Mouse (Mus musculus) 3134 (cell line): ENCODE measurements around the gene Gm49425.
"Not testable (repeated sequence)": the region's sequence is repeated elsewhere in the genome, so short reads cannot be mapped to it uniquely, and the experiment has no call there.

ENCODE experiments used
- DNase-seq: peaks from one replicate; pipeline ENCODE4 v3.0.0-alpha.2; 2011; ENCODE audit warnings: low spot score; ENCODE audit not compliant: insufficient read length; ENCODE audit errors: extremely low read depth

Gm49425 gene

DNA sequence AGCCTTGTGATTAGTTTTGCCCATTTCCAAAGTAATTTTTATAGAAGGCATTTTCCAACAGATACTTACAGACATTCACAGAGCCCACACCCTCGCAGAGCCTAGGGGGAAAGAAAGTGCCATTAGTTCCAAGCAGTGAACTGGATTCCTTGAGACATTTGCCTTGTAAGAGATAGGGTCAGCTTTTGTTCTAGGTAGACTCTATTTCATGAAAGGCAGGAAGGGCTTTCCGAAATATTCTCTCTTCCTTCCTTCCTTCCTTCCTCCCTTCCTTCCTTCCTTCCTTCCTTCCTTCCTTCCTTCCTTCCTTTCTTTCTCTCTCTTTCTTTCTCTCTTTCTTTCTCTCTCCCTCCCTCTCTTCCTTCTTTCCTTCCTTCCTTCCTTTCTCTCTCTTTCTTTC lies at the start of gene Gm49425:
Gene Gm49425, minus strand, starts transcription at position 101 of the 400 bp plus-strand sequence.
- not testable (repeated sequence) for DNase-seq

DNA sequence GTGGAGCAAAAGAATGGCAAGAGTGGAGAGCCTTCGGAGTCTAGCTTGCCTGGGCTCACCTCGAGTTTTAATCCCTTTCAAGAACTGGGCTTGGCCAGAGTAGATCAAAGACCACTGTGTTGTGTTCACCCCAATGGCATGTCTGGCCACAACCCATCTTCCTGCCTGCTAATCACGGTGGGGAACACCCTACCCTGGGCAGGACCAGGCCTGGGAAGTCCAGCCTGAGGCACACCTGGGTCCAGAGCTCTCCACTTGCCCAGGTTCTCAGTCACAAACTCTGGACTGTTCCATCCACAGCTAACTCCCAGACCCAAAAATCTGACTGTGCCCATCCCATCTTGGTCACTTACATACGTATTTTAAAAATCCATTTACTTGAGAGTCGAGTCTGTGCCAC lies 45.8 kb upstream of the Gm49425 start, which contains the start of gene Krt90:
Gene Krt90, minus strand, starts transcription at position 101 of the 400 bp plus-strand sequence.
- no peak for DNase-seq

DNA sequence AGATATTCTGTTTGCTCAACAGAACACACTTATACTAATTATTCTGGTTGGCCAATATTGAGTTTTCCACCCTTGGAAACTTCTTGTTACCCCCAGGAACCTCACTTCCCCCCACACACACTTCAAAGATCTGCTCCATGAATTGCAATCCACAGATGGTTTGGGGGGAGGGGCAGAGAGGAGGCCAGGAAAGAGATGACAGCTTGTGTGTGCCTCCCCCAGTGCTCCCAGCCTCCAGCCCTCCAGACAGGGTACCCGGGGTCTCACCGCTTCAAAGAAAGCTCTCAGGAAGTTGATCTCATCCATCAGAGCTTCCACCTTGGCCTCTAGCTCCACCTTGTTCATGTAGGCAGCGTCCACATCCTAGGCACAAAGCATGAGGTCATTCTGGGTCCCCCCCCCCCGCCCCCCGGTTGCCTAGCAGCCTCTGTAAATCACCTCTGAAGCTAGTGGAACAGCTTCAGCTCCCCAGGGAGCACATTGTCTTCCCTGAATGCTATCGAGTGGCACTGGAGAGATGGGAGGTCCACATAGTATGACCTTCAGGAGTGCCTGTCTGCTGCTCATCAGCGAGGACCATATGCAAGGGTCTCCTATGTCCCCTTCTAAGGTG lies 41.1 kb upstream of the Gm49425 start:
- no peak for DNase-seq

DNA sequence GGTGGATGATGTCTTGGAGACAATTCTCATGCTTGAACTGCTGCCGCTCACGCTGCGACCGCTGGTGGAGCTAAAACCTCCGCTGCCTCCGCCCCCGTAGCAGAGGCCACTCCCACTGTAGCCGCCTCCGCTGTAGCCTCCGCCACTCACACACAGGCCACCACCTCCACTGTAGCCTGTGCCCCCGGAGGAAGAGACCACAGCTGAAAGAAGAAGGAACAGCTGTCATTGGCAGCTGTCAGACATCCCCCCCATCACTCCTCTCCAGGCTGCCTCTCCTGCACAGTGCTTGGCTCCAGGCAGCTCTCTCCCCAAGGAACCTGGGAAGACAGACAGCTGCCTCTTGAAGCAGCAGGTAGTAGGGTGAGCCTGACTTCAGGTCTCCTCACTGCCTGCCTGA lies 36.1 kb upstream of the Gm49425 start:
- DNase-seq, result no peak

DNA sequence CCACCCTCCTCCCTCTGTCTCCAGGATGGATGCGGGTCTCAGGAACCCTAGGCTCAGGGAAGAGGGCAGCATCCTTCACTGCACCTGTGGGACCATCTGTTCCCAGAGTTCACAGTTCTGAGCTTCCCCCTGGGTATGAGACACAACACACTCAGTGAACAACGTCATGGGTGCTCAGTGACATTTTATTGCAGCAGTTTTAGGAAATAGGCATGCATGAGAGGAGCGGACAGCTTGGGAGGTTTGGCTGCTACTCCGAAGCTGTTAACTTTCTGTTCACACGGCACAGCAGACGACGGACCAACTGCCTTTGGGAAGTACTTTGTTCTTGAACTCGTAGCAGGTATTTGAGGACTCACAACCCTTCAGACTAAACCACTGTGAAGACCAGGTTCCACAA lies 35.1 kb upstream of the Gm49425 start:
- no peak for DNase-seq

DNA sequence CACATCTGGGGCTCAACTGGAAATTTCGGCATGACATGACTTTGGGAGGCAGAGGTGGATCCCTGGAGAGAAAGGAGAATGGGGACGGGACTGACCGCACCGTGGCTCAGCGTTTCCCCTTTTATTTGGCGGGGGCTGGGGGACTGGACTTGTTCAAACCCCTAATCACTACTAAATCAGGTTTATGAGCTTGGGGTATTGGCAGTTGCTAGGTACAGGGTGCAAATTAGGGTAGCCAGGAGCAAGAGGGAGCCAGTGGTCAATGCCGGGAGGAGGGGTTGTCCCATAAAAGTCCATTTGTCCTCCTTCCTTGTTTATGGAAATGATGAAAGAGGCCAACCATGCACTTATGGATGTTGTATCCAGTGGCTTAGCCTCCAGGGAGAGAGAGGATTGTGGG lies 33.5 kb upstream of the Gm49425 start, which contains the start of gene Krt82:
Gene Krt82, minus strand, starts transcription at position 101 of the 400 bp plus-strand sequence.
- no peak for DNase-seq

DNA sequence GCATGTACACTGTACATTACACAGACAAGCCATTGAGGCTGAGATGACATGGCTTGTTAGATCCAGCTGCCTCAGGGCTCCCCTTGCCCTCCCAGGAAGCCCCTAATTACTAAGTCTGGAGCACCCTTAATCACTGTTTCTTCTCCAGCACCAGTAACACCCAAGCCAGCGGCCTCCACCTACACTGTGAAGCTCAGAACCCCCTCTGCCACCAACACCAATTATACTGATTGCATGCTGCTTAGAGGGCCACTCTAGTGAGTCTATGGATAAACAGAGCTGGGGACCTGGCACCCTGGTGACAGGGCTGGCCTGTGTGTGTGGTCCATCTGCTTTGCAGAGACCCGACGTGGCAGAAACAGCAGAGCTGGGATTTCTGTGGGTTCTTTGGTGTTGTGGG lies 27.4 kb upstream of the Gm49425 start:
- DNase-seq, result no peak

DNA sequence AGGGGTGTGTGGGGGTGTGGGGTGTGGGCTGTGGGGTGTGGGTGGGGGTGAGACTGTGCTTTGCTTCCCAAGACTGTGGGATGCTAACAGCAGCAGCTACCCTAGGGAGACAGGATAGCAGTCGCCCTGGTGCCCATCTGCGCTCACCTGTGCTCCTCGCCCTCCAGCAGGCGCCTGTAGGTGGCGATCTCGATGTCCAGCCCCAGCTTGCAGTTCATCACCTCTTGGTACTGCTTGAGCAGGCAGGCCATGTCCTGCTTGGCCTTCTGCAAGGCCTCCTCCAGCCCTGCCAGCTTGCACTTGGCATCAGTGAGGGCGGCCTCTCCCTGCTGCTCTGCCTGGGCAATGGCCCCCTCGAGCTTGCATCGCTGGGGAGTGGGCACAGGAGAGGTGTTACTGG lies 25.5 kb upstream of the Gm49425 start:
- DNase-seq, result no peak

DNA sequence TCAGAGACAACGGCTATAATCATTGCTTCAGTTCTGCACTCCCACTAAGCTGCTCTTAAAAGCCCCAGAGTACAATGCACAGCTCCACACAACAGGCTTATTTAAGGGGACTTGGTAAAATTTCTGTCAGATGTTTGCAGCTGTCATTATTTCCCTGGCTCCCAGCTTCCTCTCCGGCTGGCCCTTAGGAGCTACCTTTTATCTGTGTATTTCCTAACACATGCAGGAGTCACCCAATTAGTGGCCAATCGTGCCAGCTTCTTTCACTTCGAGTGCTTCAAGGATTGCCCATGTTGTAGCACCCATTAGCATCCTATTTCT lies 21.5 kb upstream of the Gm49425 start:
- no peak for DNase-seq

DNA sequence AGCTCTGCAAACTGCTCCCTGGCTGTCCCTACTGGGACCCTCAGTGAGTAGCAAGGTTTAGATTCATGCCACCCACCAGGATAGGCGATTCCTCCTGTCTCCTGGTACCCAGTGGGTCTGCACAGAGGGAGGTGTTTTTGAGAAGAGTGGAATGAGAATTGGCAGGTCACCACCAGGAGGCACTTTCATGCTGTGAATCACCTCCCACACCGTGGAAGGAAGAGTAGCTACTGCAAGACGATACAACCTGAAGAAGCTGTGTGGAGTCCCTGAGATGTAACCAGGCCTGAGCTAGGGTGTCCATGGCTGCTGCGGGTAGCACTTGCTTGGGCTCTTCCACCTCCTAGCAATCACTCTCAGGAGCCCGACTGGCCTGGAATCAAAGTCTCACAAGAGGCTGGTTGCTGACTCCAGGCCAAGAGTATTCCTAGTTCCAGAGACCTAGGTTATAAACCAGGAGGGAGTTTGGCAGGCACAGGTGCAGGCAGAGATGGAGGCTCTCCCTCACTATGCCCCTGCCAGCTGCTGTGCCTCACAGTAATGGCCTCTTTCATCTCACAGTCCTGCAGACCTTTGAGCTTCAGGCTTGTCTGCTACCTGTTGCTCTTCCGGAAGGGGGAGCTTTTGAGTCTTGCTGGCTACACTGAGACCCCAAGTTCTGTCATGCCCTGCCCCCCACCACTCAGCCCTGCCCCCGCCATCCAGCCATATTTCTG lies 21.0 kb upstream of the Gm49425 start:
- DNase-seq, result no peak

DNA sequence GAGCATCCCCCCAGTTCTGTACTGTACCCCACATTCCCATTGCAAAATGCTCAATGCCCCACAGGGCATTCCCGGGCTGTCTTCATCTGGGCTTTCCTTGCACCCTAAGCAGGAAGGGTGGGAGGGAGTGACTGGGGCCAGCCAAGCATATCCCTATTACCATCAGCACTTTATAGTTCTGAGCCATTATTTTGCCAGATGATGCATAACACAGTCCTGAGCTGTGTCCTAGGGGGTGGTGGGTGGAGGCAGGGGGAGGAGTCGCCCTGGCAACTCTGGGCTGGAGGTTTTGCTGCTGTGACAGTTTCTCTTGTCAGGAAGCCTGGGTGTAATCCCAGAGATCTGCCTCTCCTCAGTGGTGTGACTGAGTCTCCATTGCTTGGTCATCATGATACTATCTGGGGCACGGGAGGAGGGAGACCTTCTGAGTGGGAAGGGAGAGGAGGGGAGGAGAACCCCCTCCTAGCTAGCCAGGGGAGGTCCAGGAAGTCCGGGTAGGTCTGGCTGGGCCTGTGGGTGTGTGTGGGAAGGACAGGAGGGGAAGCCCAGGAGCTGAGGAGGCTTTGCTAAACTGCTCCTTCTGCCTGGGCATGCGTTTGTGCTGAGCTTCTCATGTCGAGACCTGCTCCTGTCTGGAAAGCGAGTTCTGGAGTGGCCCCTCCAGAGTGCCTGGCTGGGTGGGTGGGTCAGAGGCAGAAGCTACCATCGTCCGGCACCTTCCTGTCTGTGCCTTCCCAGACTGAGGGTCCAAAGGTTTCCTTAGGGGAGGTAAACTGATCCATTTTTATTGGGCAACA lies 19.2 kb upstream of the Gm49425 start:
- no peak for DNase-seq

DNA sequence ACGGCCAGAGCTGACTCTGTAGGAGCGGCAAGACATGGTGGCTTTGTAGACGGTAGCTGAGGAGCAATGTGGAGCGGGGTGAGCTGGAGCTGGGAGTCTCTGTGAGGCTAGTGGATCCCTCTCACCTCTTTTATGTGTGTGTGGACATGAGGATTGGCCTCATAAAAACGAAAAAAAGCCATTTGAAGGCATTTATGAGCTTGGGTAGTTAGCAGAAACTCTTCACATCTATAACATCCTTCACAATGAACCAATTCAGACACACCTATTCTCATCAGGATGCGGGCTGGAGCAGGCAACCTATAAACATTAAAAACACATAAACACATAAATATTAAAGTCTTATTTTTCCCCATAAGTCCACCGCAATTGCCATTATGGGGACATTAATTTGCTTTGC lies 15.7 kb upstream of the Gm49425 start, which contains the start of gene Krt84:
Gene Krt84, minus strand, starts transcription at position 101 of the 400 bp plus-strand sequence.
- no peak for DNase-seq

DNA sequence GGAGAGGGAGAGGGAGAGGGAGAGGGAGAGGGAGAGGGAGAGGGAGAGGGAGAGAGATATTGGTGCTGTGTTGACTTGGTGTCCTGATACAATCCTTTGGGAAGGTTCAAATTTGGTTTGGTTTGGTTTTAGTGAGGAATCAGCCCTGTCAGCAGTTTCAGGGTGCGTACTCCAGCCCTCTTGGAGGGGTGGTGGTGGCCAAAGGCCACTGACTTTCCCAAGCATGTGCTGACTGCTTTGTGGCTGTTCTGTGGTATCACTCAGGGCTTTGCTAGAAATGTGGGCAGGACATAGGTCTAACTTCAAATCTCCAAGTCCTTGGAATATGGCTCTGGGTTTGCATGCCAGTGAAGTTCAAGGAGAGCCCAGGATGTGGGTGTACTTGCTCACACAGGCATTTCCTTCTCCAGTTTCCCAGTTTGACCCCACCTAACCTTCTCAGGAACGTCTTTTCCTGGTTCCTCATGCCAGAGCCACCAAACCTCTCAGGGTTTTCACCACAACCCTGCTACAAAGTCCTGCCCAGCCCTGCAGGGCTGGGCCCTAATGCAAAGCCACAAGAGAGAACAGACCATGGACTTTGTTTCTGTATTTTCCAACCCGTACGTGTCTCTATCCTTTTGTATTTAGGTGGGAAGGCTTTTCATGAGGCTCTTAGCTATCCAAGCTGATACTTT lies 5.6 kb upstream of the Gm49425 start:
- DNase-seq, result no peak

DNA sequence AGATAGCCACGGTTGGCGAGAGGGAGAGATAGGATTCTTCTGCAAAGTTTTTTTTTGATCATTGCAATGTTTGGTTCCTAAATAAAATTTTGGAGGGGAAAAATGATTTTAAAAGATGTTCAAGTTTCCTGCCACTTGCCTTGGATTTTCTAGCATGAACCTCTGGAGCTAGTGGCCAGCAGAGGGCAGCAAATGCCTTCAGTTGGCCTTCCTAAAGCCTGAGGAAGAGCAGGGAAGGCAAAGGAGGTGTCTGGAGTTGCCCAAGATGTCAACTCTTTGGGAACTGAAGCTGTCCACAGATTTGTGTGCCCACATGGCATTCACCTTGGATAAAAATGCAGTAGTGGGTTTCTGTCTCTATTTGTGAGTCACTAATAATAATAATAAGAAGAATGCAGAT lies 2.7 kb upstream of the Gm49425 start:
- DNase-seq, result no peak

DNA sequence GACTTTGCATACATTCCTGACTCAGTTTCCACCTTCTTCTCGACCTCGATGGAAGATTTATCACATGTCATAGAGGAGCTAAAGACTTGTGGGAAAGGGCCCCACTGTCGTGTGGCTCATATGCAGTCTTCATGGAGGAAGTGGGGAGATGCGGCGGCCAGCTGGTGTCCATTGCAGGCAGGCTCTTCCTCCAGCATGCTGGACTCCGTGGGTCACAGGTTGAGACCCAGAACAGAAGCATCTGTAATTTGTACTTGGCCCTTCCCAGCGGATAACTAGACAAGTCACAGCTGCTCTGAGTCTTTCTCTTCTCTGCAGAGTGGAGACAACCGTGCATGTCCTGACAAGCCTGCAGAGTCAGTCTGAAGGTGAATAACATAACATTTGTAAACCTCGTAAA lies 8.8 kb downstream of the Gm49425 start:
- DNase-seq, result no peak

DNA sequence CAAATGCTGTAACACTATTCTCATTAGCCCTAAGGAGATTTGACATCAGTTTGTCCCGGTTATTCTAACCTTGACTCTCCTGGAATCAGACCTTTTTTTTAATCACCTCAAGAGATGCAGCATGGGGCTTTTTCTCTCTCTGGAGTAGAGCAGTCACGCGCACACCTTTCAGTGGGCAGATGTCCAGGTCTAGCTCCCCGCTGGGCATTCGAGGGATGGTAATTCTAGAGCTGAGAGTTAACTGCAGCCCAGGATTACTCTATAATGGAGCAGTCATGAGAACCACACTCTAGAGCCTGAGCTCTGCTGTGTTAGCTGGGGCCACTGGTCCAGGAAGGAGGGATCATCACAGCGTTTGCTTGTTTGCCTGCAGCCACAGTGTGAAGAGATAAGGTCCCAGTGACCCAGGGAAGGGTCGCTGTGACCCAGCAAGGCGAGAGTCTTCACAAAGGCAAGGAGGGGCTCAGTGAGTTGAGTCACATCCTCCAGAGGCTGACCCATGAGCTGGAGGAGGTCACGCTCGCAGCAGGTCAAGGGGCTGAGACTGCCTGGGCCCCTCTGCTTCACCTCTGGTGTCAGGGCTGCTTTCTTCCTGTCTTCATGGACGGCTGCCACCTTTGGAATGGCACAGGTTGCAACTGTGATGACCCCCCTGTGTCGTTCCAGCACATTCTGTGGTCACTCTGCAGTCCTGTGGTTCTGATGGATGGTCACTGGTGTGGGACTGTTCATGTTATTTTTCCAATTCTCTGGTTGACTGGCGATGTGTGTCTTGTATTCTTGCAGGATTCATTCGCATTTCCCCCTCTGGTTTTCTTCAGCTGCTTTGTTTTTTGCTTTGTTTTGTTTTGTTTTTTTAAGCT lies 9.9 kb downstream of the Gm49425 start:
- DNase-seq, result no peak

DNA sequence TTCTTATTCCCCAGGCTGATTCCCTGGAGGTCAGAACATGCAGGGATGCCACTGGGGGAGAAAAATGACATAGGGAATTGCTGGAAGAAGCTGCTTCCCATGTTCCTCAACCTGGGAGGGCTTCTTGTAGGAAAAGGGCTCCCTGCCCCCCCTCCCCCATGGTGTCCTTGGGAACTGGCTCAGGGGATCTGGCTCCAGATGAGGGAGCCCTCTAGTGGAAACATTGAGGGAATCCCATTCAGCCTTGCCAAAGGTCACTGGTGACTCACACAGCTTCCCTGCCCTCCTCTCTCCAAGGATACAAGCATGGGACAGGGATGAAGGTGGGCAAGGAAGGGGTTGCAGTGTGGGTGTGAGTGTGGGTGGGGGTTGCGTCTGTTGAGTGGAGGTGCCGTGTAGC lies 19.9 kb downstream of the Gm49425 start:
- peak; percentile 62 for DNase-seq

DNA sequence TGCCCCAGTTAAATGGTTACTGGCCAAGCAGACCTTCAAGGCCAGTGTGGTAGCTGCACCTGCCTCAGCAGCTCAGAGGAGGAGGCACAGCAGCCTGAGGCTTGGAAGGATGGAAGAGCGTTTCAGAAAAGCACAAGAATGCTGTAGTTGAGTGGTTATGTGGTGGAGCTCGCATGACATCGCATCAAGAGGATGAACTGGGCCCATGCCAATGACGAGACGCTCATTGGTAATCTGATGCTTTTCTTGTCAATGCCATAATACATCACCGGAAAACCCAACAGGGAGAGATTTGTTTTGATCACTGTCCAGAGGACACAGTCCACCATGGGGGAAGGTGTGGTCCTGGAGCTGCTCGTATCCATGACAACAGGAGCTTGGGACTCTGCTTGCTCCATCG lies 21.8 kb downstream of the Gm49425 start:
- DNase-seq, result no peak

DNA sequence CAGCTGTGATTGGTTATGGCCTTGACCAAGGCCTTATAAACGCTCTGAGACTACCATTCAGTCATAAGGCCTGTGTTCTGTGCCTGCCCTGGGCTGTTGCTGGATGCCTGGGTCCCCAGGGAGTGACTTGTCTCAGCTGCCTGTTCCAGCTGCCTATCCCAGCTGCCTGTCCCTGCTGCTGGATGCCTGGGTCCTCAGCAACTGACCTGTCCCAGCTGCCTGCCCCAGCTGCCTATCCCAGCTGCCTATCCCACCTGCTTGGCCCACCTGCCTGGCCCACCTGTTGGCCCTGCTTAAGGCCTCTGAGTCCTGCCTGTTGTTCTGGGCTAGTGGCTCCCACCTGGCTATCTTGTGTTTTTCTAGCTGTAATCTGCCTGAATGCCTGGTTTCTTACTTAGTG lies 22.9 kb downstream of the Gm49425 start:
- peak; percentile 23 for DNase-seq

DNA sequence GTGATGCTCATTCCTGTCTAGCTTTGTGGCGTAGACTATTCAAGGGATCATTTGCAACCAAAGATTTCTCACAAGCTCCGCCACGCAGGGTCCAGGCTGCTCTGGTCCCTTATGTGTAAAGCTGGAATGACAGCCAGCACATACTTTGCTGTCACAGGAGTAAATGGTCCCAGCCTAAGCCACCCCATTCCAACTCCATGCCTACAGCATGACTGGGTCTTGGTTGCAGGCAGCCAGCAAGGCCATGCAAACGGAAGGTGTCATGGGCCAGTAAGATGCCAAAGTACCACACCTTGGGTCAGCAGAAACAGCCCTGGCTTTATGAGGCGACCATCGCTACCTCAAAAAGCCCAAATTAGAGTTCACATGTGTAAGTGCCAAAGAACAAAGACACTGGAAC lies 23.3 kb downstream of the Gm49425 start:
- no peak for DNase-seq
